Mouse (Mus musculus) heart, adult 2 months (tissue): ENCODE data around the gene Ap1g1. TPM values are rescaled to one million over a fixed set of nuclear protein-coding genes. Genes with fewer than 3 reads are reported as not detected.

Experiments
- DNase-seq, 2 experiments: peaks; one replicate each; pipeline ENCODE4 v3.0.0; 2021
- H3K27ac ChIP-seq: fragments of 200-600 bp; 2 replicates; pipeline ENCODE4 v1.8.1; 2022
- H3K27me3 ChIP-seq: fragments of 200-500 bp; 2 replicates; pipeline ENCODE4 v1.6.1; 2012; ENCODE audit warnings: mild to moderate bottlenecking, low read length, inconsistent platforms, mixed read lengths; ENCODE audit not compliant: control insufficient read depth, insufficient read depth
- H3K36me3 ChIP-seq: fragments of 200-500 bp; 2 replicates; pipeline ENCODE4 v1.6.1; 2012; ENCODE audit warnings: low read length, inconsistent platforms; ENCODE audit not compliant: control insufficient read depth, insufficient read depth
- H3K4me1 ChIP-seq: fragments of 200-500 bp; 2 replicates; pipeline ENCODE4 v1.6.1; 2011; ENCODE audit warnings: low read length; ENCODE audit not compliant: control insufficient read depth, insufficient read depth
- H3K4me3 ChIP-seq: fragments of 200-600 bp; 2 replicates; pipeline ENCODE4 v1.8.1; 2022
- H3K79me2 ChIP-seq: fragments of 200-500 bp; replicated peaks from 2 replicates; pipeline ENCODE4 v1.6.1; 2012; ENCODE audit warnings: mild to moderate bottlenecking, inconsistent platforms, low read length, moderate library complexity, mixed read lengths; ENCODE audit not compliant: control insufficient read depth, insufficient read depth
- H3K9ac ChIP-seq: fragments of 200-500 bp; 2 replicates; pipeline ENCODE4 v1.6.1; 2012; ENCODE audit warnings: low read depth, mild to moderate bottlenecking, control low read depth, inconsistent platforms, low read length, mixed read lengths
- CTCF ChIP-seq: fragments of 200-600 bp; IDR thresholded peaks from 2 replicates; pipeline ENCODE4 v1.8.1; 2022; ENCODE audit warnings: antibody characterized with exemption, mild to moderate bottlenecking, moderate library complexity
- EP300 ChIP-seq: fragments of 200-500 bp; IDR thresholded peaks from 2 replicates; pipeline ENCODE4 v1.6.1; 2011; ENCODE audit warnings: low read depth, low read length, control low read depth; ENCODE audit not compliant: insufficient read depth
- POLR2A ChIP-seq: fragments of 200-500 bp; IDR thresholded peaks from 2 replicates; pipeline ENCODE4 v1.6.1; 2011; ENCODE audit warnings: mild to moderate bottlenecking, low read depth, low read length, control low read depth; ENCODE audit not compliant: insufficient read depth
- WGBS: fragments of 180-500 bp; shearing (Covaris S2); methylation state at CpG from one replicate; pipeline ENCODE4 v1.1.7; 2018; 5-methylcytosine and 5-hydroxymethylcytosine counted together
- intact Hi-C: fragments of 180-260 bp; cut with DNase I; formaldehyde crosslinking; loops from one replicate; pipeline ENCODE4 v1.15.1; 2025
- polyA plus RNA-seq: library from polyadenylated mRNA; depleted of rRNA; stranded (reverse); fragments of >200 nt; gene quantifications from 2 replicates; pipeline ENCODE4 v1.2.3, GENCODE M21; 2012
- total RNA-seq, 2 experiments: library from RNA; stranded (reverse); gene quantifications; 2 replicates each; pipeline ENCODE4 v1.2.3; 2021

The Ap1g1 gene
- total and polyA plus RNA-seq, 3 experiments, result 20.4 to 39.0 (median 38.3) TPM

- intact Hi-C loops, result no loop called here
- no peak for TF ChIP-seq POLR2A
- Histone ChIP-seq H3K27ac (no peak overlapping the region), H3K9ac (no peak overlapping the region), H3K79me2 (peaks cover 8% of the 10 kb centered on the region), H3K4me3 (no peak overlapping the region), H3K36me3 (peaks cover 28% of the 10 kb centered on the region), H3K27me3 (no peaks in the 10 kb centered on the region), H3K4me1 (peaks cover 11% of the 10 kb centered on the region)
- WGBS, result 25% methylated on average over 4 of the region's 4 CpGs
- DNase-seq, result no peak
Observed at GRCm38 (mm10) chr8:109799245-109799644, 20.9 kb downstream of the Ap1g1 start.

- Histone ChIP-seq H3K36me3 (peaks cover 24% of the 10 kb centered on the region), H3K27me3 (no peaks in the 10 kb centered on the region), H3K9ac (no peak overlapping the region), H3K79me2 (peaks cover 7% of the 10 kb centered on the region), H3K4me1 (peaks cover 9% of the 10 kb centered on the region), H3K4me3 (no peak overlapping the region), H3K27ac (no peak overlapping the region)
- DNase-seq, result no peak
- no peak for TF ChIP-seq POLR2A
- TF ChIP-seq CTCF, result no peak
- TF ChIP-seq EP300, result no peak
- intact Hi-C loops, result no loop called here
- 88% methylated on average over 2 of the region's 2 CpGs for WGBS
Observed at GRCm38 (mm10) chr8:109800325-109800724, 22.0 kb downstream of the Ap1g1 start.

DNA sequence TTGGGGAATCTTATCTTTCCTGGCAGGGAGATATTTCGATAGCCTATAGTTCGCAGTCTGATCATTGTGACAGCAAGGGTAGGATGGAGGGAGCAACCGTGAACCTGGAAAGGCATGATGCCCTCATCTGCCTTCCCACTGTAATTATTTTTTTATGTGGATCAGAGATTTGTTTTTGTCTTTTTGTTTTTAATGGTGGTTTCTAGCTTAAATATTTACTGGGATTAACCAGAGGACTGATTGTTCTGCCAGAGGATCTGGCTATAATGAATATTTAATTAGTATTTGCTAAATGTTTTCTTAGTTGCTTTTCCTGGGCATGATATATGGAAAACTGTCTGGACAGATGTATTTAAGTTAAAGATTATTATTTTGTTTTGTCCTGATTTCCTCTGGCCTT lies 24.9 kb downstream of the Ap1g1 start:
- no peak overlapping the region for H3K27ac ChIP-seq
- peaks cover 20% of the 10 kb centered on the region for H3K36me3 ChIP-seq
- H3K4me1 ChIP-seq, result peaks cover 9% of the 10 kb centered on the region
- TF ChIP-seq EP300 (no peak), CTCF (no peak), POLR2A (no peak)
- no peak overlapping the region for H3K4me3 ChIP-seq
- DNase-seq, result no peak
- intact Hi-C loops, result no loop called here
- peaks cover 7% of the 10 kb centered on the region for H3K79me2 ChIP-seq
- WGBS, result 88% methylated on average over 3 of the region's 3 CpGs
- H3K27me3 ChIP-seq, result no peaks in the 10 kb centered on the region
- H3K9ac ChIP-seq, result no peak overlapping the region

DNA sequence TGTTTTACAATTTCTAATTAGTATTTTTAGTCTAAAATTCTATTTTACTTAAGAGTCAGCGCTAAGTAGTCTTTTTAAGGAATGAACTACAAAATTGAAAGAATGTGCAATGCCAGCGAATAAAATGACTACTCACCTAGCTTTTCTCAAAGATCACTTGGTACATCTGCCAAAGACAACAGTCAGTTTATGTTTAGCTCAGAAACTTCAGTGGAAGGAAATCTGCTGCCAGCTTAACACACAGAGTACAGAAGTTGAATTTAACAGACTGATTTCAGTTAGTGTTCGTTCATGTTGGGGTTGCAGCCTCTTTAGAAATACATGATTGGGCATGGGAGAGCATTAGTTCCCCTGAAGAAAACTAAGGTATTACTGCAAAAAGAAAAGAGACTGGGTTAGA lies 25.4 kb downstream of the Ap1g1 start:
- no peaks in the 10 kb centered on the region for H3K27me3 ChIP-seq

GRCm38 (mm10) chr8:109806522-109806921 lies 28.2 kb downstream of the Ap1g1 start:
- peaks cover 22% of the 10 kb centered on the region for H3K36me3 ChIP-seq
- H3K4me3 ChIP-seq, result no peak overlapping the region
- intact Hi-C loops, result no loop called here
- 38% methylated on average over 3 of the region's 3 CpGs for WGBS
- H3K79me2 ChIP-seq, result peaks cover 5% of the 10 kb centered on the region
- no peaks in the 10 kb centered on the region for H3K27me3 ChIP-seq
- no peak overlapping the region for H3K27ac ChIP-seq
- H3K9ac ChIP-seq, result no peak overlapping the region
- no peak for DNase-seq
- peaks cover 7% of the 10 kb centered on the region for H3K4me1 ChIP-seq
- TF ChIP-seq POLR2A (no peak), EP300 (no peak)

More for the DNA sequence above, 25.4 kb downstream of the Ap1g1 start:
- H3K36me3 ChIP-seq, result peaks cover 19% of the 10 kb centered on the region
- peaks cover 7% of the 10 kb centered on the region for H3K79me2 ChIP-seq
- WGBS, result 83% methylated on average over 3 of the region's 3 CpGs
- H3K4me3 ChIP-seq, result no peak overlapping the region
- no peak for DNase-seq
- H3K27ac ChIP-seq, result no peak overlapping the region
- intact Hi-C loops, result no loop called here
- H3K4me1 ChIP-seq, result peaks cover 9% of the 10 kb centered on the region
- no peak overlapping the region for H3K9ac ChIP-seq
- TF ChIP-seq POLR2A, result no peak
- TF ChIP-seq EP300, result no peak
- no peak for TF ChIP-seq CTCF

DNA sequence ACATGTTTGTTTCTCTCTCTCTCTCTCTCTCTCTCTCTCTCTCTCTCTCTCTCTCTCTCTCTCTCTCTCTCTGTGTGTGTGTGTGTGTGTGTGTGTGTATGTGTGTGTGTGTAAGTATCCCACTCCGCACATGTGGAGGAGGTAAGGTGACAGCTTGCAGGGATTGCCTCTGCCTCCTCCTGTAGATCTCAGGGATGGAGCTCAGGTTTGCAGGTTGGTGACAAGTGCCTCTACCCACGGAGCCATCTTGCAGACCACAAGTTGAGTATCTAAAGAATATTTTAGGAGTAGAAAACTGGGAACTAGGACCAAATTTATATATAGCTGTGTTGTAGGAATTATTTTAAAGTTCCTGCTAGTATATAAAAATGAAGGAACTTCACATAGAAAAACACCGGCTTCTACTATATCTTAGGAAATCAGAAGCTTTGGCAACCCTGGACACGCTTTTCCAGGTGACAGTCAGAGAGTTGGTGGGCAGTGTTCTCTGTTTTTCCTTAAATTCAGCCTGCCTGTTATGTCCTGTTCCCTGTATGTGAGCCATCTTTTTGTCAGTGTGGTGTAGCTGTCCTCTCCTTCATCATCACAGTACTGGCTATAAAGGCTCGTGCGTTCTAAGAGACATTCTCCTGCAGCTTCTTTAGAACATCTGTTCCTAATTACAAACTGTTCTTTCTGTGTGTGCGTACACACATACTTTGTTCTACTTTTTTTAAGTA lies 29.2 kb downstream of the Ap1g1 start:
- intact Hi-C loops, result no loop called here
- Histone ChIP-seq H3K79me2 (peaks cover 5% of the 10 kb centered on the region), H3K4me3 (no peak overlapping the region), H3K36me3 (peaks cover 21% of the 10 kb centered on the region), H3K27ac (no peak overlapping the region), H3K9ac (no peak overlapping the region), H3K27me3 (no peaks in the 10 kb centered on the region), H3K4me1 (peaks cover 7% of the 10 kb centered on the region)
- no peak for TF ChIP-seq EP300
- no peak for TF ChIP-seq POLR2A
- TF ChIP-seq CTCF, result no peak
- 81% methylated on average over 7 of the region's 7 CpGs for WGBS
- DNase-seq, result no peak
